Mouse (Mus musculus) hindbrain, postnatal 0 days (tissue): ENCODE measurements around the gene Sco2. TPM values are rescaled to one million over a fixed set of nuclear protein-coding genes. Genes with fewer than 3 reads are reported as not detected.

Experiments
- ATAC-seq: fragments of 200-750 bp; cut with Nextera tagmentation; 2 replicates; pipeline ENCODE4 v1.8.0; 2017; ENCODE audit warnings: mild to moderate bottlenecking, moderate TSS enrichment, moderate library complexity
- DNase-seq: peaks from one replicate; pipeline ENCODE4 v3.0.0-alpha.2; 2015; ENCODE audit warnings: low spot score
- H3K27ac ChIP-seq: fragments of 300-500 bp; sonication (generic); 2 replicates; pipeline ENCODE4 v1.5.1; 2014; ENCODE audit warnings: mild to moderate bottlenecking
- H3K27me3 ChIP-seq: fragments of 300-500 bp; sonication (generic); 2 replicates; pipeline ENCODE4 v1.6.1; 2014; ENCODE audit warnings: low read length, mixed read lengths; ENCODE audit not compliant: insufficient read depth
- H3K36me3 ChIP-seq: fragments of 300-500 bp; sonication (generic); 2 replicates; pipeline ENCODE4 v1.6.1; 2014; ENCODE audit warnings: low read length, mixed read lengths; ENCODE audit not compliant: insufficient read depth
- H3K4me1 ChIP-seq: fragments of 300-500 bp; sonication (generic); 2 replicates; pipeline ENCODE4 v1.6.1; 2014; ENCODE audit warnings: antibody characterized with exemption, low read length, mixed read lengths; ENCODE audit not compliant: insufficient read depth
- H3K4me2 ChIP-seq: fragments of 300-500 bp; sonication (generic); 2 replicates; pipeline ENCODE4 v1.6.1; 2014; ENCODE audit warnings: low read depth, mild to moderate bottlenecking, low read length, moderate library complexity, mixed read lengths
- H3K4me3 ChIP-seq: fragments of 300-500 bp; sonication (generic); 2 replicates; pipeline ENCODE4 v1.5.1; 2014; ENCODE audit warnings: low read length
- H3K9ac ChIP-seq: fragments of 300-500 bp; sonication (generic); replicated peaks from 2 replicates; pipeline ENCODE4 v1.6.1; 2014; ENCODE audit warnings: mild to moderate bottlenecking, low read length, moderate library complexity, mixed read lengths
- H3K9me3 ChIP-seq: fragments of 300-500 bp; sonication (generic); 2 replicates; pipeline ENCODE4 v1.6.1; 2016; ENCODE audit warnings: low read length, mixed read lengths
- CTCF ChIP-seq: IDR thresholded peaks from 2 replicates; pipeline ENCODE4 v1.5.1; 2016; ENCODE audit warnings: antibody characterized with exemption, control low read depth, low read depth
- WGBS: fragments of 180-500 bp; shearing (Covaris S2); extraction: QIAGEN DNeasy Blood & Tissue Kit; methylation state at CpG from one replicate; pipeline ENCODE4 v1.1.7; 2014; 5-methylcytosine and 5-hydroxymethylcytosine counted together
- polyA plus RNA-seq: library from polyadenylated mRNA; unstranded; fragments of >200 nt; fragmentation: Nextera tagmentation; extraction: Ambion mirVana; gene quantifications from 2 replicates; pipeline ENCODE4 v1.2.1, GENCODE M21; 2015
- total RNA-seq: library from RNA; depleted of rRNA; stranded (reverse); fragments of >200 nt; gene quantifications from 2 replicates; pipeline ENCODE4 v1.2.3, GENCODE M21; 2014

The Sco2 gene
- total and polyA plus RNA-seq, 2 experiments from 2014 or later: 24.3 to 52.6 TPM

GRCm38 (mm10) chr15:89399716-89400115 lies 26.1 kb upstream of the Sco2 start:
- no peak overlapping the region for H3K4me3 ChIP-seq
- H3K9ac ChIP-seq: no peak overlapping the region
- 44% methylated on average over 1 of the region's 1 CpGs for WGBS
- DNase-seq: no peak
- no peaks in the 10 kb centered on the region for H3K27me3 ChIP-seq
- no peaks in the 10 kb centered on the region for H3K9me3 ChIP-seq
- no peak for ATAC-seq
- TF ChIP-seq CTCF: no peak
- no peaks in the 10 kb centered on the region for H3K4me1 ChIP-seq
- no peak overlapping the region for H3K27ac ChIP-seq
- H3K4me2 ChIP-seq: no peak overlapping the region
- no peaks in the 10 kb centered on the region for H3K36me3 ChIP-seq

GRCm38 (mm10) chr15:89398146-89398545 lies 24.5 kb upstream of the Sco2 start:
- H3K36me3 ChIP-seq: no peaks in the 10 kb centered on the region
- no peak overlapping the region for H3K4me2 ChIP-seq
- no peak overlapping the region for H3K4me3 ChIP-seq
- H3K4me1 ChIP-seq: no peaks in the 10 kb centered on the region
- no peaks in the 10 kb centered on the region for H3K27me3 ChIP-seq
- H3K9me3 ChIP-seq: no peaks in the 10 kb centered on the region
- no peak overlapping the region for H3K27ac ChIP-seq
- ATAC-seq: peak; percentile 67; the same call in 1 of the 2 replicates
- TF ChIP-seq CTCF: no peak
- no peak overlapping the region for H3K9ac ChIP-seq
- peak; percentile 30 for DNase-seq
- WGBS: 53% methylated on average over 2 of the region's 2 CpGs

- 88% methylated on average over 4 of the region's 4 CpGs for WGBS
These were observed 23.2 kb upstream of the Sco2 start for GRCm38 (mm10) chr15:89396883-89397282.

GRCm38 (mm10) chr15:89390081-89390480 lies 16.4 kb upstream of the Sco2 start:
- Histone ChIP-seq H3K4me2 (no peak overlapping the region), H3K9ac (no peak overlapping the region), H3K4me1 (no peaks in the 10 kb centered on the region), H3K4me3 (no peak overlapping the region), H3K27me3 (no peaks in the 10 kb centered on the region), H3K9me3 (no peaks in the 10 kb centered on the region), H3K36me3 (no peaks in the 10 kb centered on the region), H3K27ac (no peak overlapping the region)
- ATAC-seq (no peak), DNase-seq (no peak)
- WGBS: 82% methylated on average over 10 of the region's 10 CpGs
- TF ChIP-seq CTCF: no peak

More at GRCm38 (mm10) chr15:89396883-89397282, 23.2 kb upstream of the Sco2 start:
- Histone ChIP-seq H3K9me3 (no peaks in the 10 kb centered on the region), H3K36me3 (no peaks in the 10 kb centered on the region), H3K4me1 (no peaks in the 10 kb centered on the region), H3K4me2 (no peak overlapping the region), H3K27ac (no peak overlapping the region), H3K27me3 (no peaks in the 10 kb centered on the region), H3K4me3 (no peak overlapping the region), H3K9ac (no peak overlapping the region)
- DNase-seq: no peak
- no peak for ATAC-seq
- TF ChIP-seq CTCF: no peak

GRCm38 (mm10) chr15:89387127-89387526 lies 13.5 kb upstream of the Sco2 start:
- TF ChIP-seq CTCF: no peak
- Histone ChIP-seq H3K27ac (no peak overlapping the region), H3K4me1 (no peaks in the 10 kb centered on the region), H3K4me3 (no peak overlapping the region), H3K9me3 (no peaks in the 10 kb centered on the region), H3K36me3 (no peaks in the 10 kb centered on the region), H3K27me3 (no peaks in the 10 kb centered on the region), H3K9ac (no peak overlapping the region), H3K4me2 (no peak overlapping the region)
- ATAC-seq (no peak), DNase-seq (no peak)
- WGBS: 43% methylated on average over 12 of the region's 12 CpGs

GRCm38 (mm10) chr15:89384617-89385016 lies 11.0 kb upstream of the Sco2 start, which contains the start of gene Klhdc7b:
Gene Klhdc7b, plus strand, starts transcription at chr15:89384917.
- no peaks in the 10 kb centered on the region for H3K36me3 ChIP-seq
- H3K4me1 ChIP-seq: no peaks in the 10 kb centered on the region
- no peak within 1 kb of the TSS for H3K27ac ChIP-seq
- H3K9me3 ChIP-seq: no peaks in the 10 kb centered on the region
- DNase-seq: no peak
- H3K9ac ChIP-seq: no peak within 1 kb of the TSS
- no peak for TF ChIP-seq CTCF
- 90% methylated on average over 7 of the region's 7 CpGs for WGBS
- no peaks in the 10 kb centered on the region for H3K27me3 ChIP-seq
- no peak within 1 kb of the TSS for H3K4me2 ChIP-seq
- no peak for ATAC-seq
- no peak within 1 kb of the TSS for H3K4me3 ChIP-seq

GRCm38 (mm10) chr15:89379429-89379828 lies 5.8 kb upstream of the Sco2 start:
- H3K36me3 ChIP-seq: no peaks in the 10 kb centered on the region
- no peak for DNase-seq
- H3K9me3 ChIP-seq: no peaks in the 10 kb centered on the region
- H3K27ac ChIP-seq: no peak overlapping the region
- WGBS: 15% methylated on average over 10 of the region's 10 CpGs
- H3K4me2 ChIP-seq: peak overlapping the region; percentile 57
- H3K27me3 ChIP-seq: peaks cover 24% of the 10 kb centered on the region
- peak overlapping the region; percentile 30 for H3K4me3 ChIP-seq
- no peak for TF ChIP-seq CTCF
- H3K9ac ChIP-seq: no peak overlapping the region
- no peak for ATAC-seq
- H3K4me1 ChIP-seq: 0 out of 2 replicates have a peak, but pooled peaks cover 9% of the 10 kb centered on the region
